Mouse (Mus musculus) kidney, postnatal 36 days (tissue): ENCODE results near the gene Meis2.

Experiments used
- DNase-seq, 2 experiments: peaks; one replicate each; pipeline ENCODE4 v3.0.0; 2021 to 2022; ENCODE audit warnings: mixed read lengths in 2 of 2

Meis2 gene

DNA sequence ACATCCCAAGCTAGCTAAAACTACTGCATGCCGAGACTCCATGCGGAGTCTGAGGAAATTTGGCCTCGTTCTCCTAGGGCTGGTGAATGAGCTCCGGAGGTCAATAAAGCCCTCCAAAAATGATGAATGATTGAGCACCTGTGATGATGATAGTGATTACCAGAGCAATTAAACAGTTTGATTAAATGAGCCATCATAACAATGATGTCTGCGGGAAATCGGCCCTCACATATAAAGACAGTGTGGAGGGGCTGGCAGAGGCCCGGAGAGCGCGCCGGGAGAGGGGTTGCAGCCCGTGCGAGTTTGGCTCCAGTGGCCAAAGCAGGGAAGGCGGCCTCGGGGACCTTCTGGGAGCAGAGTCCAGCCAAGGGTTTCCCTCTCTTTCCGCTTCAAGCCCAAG lies 2.1 kb upstream of the Meis2 start:
- no peak for DNase-seq

DNA sequence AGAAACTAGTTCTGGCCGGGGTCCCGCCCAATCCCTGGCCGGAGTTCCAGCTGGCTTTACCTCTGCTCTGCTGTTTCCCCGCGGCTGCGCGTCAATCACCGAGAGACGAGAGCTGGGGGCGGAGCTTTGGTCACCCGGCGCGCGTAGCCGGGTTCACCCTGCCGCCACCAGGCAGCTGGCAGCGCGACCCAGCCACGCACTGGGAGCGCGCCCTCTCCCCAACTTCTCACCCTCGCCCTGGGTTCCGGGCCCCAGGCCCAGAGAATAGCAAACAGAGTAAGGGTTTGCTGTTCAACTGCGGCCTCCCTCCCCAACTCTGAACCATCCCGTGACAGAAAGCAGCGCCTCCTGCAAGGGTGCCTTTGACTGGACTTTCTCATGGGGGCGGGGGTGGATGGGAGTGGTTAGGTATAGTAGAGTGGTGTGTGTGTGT lies 1.4 kb upstream of the Meis2 start:
- peak; percentile 88 to 91 for DNase-seq

DNA sequence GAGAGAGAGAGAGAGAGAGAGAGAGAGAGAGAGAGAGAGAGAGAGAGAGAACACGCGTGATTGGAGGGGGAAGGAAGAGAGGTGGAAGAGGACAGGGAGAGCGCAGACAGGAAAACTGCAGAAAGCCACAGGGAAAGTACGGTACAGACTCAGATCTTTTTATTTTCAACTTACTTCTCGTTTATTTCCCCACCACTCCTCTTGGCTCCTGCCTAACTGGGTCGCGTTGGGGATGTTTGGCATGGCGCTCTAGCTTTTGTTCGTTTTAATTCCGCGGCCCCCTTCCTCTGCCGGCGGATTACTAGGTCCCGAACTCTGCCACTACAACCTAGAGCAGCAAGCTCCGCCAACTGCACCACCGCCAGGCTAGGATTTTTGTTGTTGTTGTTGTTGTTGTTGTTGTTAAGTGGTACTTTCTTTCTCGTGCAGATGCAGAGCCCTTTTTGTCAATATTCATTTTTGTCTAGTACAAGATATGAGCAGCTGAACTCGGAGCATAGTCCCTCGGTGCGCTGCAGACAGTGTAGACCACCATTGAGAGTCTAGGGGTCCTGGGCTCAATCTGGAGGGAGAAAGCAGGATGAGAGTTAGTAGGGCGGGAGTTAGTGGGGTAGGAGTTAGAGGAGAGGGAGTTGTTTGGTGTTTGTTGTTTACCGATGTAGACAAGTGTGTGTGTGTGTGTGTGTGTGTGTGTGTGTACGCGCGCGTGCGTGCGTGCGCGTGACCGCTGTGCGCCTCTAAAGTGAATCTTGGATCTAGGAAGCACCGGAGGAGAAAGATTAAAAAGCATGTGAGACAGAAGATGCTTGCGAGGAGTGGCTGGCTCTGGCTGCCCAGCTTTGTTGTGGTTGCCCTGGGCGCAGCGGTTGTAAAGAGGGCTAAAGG lies 660 bp upstream of the Meis2 start:
- peak in 1 of 2 experiments; percentile 66 for DNase-seq

DNA sequence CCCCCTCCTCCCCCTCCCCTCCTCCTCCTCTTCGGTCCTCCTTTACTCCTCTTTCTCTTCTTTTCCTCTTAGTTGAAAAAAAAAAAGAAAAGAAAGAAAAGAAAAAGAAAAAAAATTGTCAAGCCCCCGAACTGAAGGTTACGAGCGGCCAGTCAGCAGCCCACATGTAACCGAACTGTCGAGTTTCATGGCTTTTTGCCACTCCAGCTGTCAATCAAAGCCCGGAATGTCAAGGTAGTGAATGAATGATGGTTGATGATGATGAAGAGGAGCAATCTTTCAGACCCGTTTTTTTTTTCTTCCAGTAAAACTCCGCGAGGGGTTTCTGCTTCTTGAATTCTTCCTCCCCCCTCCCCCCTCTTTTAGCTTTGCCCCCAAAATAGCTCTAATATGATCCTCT lies 582 bp downstream of the Meis2 start:
- DNase-seq = peak in 1 of 2 experiments; percentile 64

DNA sequence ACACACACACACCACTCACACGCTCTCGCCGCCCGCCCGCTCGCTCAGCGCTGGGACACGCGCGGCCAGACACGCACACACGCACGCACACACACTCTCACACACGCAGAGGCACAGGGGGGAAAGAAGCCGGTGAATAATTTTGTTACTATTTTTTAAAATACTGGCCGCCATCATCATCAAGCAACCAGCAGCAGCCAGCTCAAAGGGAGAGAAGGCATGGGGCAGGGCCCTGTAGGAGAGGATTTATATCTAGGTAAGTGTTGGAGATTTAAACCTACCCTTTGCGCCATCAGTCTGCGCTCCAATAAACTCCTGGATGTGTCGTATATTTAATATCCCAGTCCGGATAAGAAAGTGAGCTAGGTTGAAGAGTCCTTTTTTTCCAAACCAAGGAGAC lies 1.1 kb downstream of the Meis2 start:
- DNase-seq = no peak

DNA sequence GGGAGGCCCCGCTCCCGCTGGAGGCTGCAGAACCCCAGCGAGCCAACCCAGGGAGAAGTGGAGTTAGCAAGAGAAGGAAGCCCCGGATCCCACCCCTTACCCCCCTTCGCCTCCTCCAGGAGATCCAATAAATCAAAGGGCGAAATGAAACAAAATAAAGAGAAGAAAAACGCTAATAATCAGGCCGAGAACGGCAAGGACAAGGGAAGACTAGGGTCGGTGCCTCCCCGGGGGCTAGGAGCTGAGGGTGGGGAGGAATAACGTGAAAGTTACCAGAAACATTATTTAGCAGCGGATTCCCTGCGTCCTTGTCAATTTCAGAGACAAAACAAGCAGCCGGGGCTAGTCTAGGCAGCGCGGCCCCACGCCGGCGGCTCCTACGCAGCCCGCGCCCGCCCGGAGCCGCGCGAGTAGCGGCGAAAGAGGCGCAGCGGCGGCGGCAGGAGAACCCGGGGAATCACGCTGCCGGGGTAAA lies 1.8 kb downstream of the Meis2 start:
- DNase-seq = peak in 1 of 2 experiments; percentile 45

DNA sequence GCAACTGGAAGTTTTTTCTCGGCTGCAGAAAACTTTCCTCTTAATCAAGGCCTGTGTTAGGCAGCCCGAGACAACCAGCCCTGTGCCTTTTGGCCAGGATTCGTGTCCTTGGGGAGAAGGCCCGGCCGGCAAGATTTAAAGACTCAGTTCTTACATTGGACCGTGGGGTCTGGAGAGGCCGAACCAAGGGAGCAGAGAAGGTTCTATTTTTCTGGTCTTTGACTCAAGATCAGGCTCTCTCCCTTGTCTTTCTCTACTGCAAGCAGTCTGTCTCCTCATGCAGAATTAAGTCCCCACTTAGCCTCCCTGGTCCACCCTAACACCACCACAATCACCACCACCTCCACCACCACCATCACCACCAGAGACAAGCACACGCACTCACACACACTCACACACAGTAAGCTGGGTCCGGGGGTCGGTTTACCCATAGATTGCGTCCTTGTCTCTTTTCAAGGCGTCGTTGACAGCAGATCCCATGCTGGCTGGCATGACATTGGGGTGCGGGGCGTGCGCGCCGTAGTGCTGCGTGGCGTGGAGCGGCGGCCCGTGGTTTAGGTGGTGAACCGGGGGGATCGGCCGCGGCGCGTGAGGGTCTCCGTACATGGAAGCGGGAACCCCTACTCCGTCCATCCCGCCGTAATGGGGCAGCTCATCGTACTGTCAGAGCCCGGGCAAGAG lies 2.7 kb downstream of the Meis2 start:
- no peak for DNase-seq

DNA sequence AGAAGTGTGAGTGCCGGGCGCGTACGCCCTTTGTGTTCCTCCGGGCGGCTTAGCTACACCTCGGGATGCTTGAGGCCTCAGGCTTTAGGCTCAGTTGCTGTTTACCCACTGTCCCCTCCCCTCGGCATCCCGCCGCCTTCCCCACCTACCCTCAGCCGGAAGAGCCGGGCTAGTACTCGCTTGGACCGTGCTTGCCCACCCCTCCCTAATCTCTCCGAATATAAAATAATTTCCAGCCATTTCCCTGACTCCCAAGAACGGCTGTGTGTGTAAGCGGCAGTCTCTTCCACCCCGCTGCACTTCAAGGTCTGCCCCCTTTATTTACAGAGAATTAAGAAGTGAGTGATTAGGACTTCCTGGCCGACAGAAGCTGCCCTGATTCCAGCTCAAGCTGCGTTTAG lies 3.4 kb downstream of the Meis2 start:
- DNase-seq = peak in 1 of 2 experiments; percentile 58

DNA sequence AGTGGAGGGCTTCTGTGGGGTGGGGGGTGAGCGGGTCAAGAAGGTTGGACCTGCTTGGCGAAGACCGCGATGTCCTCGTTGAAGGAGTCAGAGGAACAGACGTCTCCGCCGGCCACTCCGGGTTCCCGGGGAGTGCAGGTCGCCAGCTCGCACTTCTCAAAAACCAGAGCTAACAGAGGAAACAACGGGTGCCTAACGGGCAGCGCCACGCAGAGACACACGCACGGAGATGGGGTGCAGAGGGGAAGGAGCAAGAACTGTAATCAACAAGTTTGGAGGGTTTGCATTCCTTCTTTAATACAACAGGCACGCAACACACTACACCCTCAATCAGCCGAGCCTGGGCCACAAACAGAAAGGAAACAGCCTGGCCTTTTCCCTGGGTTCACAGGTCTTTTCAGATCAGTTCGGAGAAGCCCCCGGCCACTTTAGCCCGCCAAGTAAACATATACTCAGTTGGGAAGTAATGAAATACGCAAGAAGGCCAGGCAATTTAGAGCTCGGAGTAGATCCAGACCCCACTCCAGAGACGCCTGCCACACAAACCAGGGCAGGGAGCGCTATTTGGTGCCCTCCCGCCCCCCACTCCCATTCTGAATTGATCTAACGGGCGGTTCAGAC lies 4.1 kb downstream of the Meis2 start:
- no peak for DNase-seq

DNA sequence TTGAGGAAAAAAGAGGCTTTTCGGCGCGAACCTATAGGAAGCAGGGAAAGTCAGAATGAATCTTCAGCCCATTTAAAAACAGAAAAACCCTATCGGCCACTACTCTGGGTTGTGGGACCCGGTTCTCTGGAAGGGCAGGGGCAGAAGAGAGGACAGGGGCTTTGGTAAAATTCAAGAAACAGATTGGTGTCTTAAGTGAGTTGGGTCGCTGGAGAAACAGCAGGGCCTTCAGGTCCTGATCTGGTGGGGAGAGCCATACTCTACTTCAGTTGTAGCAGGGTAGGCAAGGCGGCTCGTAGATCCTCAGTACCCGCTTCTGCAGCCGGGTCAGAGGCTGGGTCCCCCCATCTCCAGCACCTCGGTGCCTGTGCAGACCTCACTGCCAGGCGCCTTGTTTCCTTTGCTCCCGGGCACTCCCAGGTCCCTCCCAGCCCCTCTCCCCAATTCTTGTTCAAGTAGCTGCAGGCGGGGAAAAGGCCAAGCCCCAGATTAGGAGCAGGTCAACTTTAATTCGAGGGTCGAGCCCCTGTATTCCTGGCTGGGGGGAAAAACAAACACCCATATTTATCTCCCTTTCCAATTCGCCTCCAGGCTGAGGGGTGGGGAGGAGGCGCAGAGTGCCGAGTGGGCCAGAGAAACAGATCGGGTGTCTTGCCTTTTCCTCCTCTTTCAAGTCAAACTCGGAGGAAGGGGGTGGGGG lies 4.8 kb downstream of the Meis2 start:
- no peak for DNase-seq

DNA sequence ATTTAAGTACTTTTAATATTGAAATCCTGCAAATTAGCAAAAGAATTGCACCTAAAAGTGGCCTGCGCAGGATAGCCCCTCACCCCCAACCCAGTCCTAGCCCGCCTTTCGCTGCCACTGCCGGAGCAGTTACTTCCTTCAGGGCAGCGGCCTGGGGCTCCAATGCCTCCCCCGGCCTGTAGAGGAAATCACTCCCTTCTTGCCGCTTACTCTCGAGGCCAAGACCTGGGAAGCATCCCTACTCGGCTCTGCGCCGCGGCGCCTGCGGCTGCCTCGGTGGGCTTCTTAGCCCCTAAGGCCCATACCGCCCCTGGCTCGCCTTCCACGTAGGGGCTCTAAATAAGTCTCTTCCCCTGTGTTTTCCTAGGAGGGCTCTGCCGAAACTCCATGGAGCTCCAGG lies 5.4 kb downstream of the Meis2 start:
- no peak for DNase-seq

DNA sequence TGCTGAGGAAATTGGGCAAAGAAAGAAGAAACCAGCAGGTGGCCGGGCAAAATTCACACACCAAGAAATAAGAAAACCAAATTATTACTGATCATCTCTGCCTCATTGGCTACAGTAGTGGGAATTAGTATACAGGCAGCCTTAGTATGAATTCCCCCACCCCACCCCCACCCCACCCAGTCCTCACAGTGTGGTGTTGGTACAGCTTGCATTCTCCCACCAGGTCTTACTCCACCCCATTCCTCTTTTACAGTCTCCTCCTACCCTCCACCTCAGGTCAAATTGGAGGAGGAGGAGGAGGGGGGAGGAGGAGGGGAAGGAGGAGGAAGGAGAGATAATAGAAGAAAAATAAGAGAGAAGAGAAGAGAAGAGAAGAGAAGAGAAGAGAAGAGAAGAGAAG lies 6.0 kb downstream of the Meis2 start:
- no peak for DNase-seq

DNA sequence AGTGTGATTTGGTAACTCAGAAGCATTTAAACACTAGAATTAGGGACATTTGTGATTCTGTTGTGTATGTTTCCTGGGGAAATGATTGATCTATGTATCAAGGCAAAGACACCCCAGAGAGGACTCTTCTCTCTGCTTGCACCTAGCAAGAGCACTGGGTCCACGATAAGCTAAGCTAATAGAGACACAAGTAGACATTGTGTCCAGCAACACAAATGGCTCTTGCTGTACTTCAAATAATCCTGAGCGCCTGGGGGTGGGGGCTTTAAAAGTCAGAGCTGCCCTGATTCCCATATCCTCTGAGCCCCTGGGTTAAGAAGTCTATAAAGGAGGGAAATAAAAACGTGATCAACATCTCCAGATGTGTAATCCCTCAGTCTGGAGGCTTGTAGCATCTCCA lies 6.6 kb downstream of the Meis2 start:
- DNase-seq = no peak

DNA sequence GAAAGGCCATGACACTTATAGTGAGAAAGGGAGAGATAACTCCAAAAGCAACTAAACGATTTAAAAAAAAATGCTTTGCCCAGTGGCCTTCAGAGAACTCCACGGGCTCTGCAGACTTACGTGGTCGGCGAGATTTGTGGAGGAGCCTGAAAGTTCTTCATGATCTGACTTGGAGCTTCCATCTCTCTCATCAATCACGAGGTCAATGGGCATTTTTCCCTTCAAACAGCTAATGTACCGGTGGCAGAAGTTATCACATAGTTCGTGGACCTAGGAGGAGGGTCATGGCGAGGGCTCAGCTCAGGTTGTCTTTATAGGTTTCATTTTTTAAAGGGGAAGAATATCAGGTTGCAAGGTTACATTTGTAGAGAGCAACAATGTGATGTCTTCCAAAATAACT lies 7.1 kb downstream of the Meis2 start:
- no peak for DNase-seq

DNA sequence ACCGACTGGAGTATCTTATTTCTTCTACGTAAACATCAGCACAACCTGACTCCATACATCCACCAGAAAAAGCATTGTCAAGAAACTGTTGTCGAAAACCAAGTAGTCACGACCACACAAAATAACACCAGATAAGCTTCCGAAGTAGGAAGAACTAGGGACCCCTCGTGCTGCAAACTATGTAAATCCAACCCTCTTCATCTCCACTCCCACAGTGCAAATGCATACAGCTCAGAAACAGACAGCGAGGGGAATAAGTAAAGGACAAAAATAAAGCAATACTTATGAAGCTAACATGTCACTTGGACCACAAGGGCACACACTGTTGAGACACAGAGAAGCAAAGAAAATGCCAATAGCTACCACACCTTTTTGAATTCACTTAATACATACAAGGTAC lies 8.8 kb downstream of the Meis2 start:
- DNase-seq = no peak

DNA sequence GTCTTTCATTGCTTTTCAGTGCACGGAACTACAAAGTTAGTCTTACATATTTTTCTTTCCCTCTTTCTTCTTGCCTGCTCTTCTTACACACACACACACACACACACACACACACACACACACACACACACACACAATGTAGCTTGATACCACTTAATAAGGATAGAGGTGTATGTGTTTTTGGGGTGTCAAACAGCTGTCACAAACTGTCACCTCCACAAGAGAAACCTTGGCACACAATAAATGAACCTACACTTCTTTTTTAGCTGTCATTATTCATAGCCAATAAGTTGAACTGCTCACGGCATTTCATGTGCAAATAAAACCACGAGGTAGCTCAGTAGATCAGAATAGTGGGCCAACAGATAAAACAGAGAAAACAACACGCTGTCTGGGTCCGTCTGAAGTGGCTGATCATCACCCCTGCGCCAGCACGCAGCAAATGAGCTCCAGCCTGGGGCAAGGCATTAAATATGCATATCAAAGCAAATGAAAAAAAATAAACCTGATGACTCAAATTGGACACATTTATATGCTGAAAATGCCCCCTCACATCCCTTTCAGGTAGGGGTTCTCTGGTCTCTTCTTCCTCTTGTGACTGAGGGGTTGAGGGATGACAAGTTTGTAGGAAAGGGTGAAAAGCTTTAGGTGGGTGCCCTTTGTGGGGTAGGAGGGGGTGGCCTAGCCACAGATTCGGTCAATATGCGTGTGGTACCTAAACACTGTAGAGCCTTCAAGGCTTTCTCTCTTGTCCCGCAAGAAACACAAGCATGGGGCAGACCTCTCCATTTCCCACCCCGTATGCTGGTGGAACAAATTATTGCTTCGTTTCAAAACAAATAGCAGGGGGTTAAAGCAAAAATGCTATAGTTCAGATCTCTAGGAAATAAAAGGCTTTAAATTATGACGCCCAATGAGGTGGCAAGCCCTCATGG lies 9.7 kb downstream of the Meis2 start:
- DNase-seq = no peak

DNA sequence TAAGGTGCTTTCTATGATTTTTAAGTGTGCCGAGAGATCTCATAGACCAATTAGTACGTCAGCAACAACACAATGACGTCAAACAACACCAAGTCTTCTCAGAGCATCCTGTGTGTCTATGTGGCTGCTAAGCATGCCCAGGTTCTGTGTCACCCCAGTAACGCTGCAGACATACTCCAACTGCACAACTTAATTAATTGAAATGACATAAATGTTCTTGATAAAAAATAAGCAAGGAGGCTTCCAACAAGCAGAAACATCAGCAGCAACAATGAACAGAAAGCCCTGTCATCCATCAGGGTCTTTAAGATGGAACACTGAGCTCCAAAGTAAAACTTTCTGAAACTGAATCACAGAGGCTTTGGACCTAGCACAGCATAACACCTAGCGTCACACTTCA lies 11.7 kb downstream of the Meis2 start:
- DNase-seq = no peak

DNA sequence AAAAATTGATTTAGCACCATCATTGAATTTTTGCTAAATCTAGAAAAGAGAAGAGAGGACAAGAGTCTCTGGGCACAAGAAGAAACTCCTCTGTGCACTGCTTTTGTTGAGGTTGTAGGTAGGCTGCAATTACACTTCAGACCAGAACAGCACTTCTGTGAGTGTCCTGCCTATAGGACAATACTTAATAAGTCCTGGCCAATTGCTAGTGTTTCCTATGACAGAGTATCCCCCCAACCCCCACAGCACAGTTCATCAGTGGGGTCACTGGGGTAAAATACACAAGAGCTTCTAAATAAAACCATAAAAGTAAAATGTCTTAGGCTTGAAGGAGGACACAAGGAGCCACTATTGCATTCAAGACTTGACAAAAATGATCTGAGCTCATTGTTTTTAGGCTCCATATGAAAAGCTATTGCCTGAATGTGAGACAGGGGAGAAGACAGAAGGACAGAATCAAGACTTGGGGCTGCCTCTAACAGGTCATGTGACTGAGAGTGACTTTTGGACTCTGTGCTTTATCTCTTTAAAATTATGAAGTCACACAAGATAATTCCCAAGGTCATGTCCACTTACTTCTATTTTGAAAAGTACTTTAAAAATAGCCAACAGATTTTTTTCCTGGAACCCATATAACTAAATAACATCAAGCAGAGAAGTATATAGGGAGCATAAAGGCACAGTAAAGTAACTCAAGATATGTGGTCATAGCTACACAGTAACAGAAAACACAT lies 12.8 kb downstream of the Meis2 start:
- DNase-seq = no peak

DNA sequence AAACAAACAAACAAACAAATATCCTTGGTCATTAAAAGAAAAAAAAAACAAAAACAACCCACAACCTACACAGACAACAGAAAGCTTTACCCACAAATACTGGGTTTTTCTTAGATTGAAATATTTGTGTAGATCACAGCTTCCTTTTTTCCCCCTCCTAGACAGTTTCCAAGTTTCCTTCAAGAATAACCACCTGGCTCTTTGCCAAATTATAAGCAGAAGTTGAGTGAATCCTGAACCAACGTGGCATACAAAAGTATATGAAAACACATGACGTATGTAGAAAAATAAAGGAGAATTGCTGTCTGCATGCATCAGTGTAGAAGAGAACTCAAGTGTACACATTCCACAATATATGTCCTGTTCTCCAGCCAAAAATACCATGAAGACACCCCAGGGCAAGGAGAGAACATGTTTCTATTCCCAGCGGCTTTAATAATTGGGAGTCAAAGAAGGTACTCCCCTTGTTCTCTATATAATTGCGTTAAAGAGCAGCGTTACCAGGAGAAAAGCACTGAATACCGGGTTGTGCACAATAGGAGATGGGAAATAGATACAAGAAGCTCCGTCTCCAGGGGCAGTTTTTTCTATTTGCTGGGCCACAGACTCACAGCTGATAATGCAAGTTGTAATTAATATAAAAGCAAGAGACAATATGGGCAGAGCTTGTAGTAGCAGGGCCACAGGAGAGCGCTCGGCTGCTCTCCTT lies 13.6 kb downstream of the Meis2 start:
- no peak for DNase-seq

DNA sequence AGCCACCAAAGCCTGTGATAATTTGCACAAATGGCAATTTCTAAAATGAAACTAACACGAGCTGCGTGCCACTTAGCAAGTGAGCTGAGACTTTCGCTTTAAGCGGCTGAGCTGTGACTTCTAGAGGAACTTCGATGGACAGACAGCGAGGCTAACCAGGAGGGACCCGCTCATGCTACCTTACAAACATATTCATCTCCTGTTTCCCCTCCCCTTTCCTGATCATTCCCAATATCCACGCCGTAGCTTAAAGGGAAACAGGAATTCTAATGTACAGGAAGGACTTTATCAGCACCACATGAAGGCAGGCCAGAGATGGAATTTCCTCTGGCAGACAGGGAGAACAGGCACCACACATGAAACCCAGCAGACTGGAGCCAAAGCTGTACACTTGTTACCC lies 15.9 kb downstream of the Meis2 start:
- DNase-seq = peak in 1 of 2 experiments; percentile 51
